In genomic region chr2:152814213-152814874, GRCm38 (mm10) we compare ENCODE assay signal across 10 mouse cellular contexts. TPM values are rescaled to one million over a fixed set of nuclear protein-coding genes. Genes with fewer than 3 reads are reported as not detected.
DNase-seq lines count a peak whose midpoint lies in the region; ATAC-seq and TF ChIP-seq lines count a peak whose summit lies in the region.
"Had no signal": no experiment of that assay in that cellular context is flagged by ENCODE, and none has a peak within 500 bp of the region (broad histone marks: within the 10 kb centered on the region; RNA-seq: fewer than 3 reads in every experiment).

No protein-coding gene starts in this region.

- no peak for ATAC-seq in midbrain, embryonic 11.5 days (ENCODE audit: low FRiP score)
- ATAC-seq in midbrain, embryonic 15.5 days (replicated peaks) = no peak
- ATAC-seq in stomach, postnatal 0 days (ENCODE audit: low FRiP score, low TSS enrichment) = peak; percentile 39
- ATAC-seq in granulocyte monocyte progenitor cell, adult 5-6 weeks (replicated peaks; ENCODE audit: poor library complexity, severe bottlenecking) = no peak

- H3K4me1 ChIP-seq in midbrain, embryonic 11.5 days (ENCODE audit: control insufficient read depth, insufficient read depth, low read length) = 0 out of 2 replicates have a peak, but pooled peaks cover 3% of the 10 kb centered on the region
- H3K4me1 ChIP-seq in midbrain, embryonic 15.5 days = peaks cover 23% of the 10 kb centered on the region
- peaks cover 10% of the 10 kb centered on the region for H3K4me1 ChIP-seq in stomach, postnatal 0 days (replicated peaks; ENCODE audit: control insufficient read depth, insufficient read depth)

- H3K4me2 ChIP-seq in midbrain, embryonic 11.5 days = no peak overlapping the region
- H3K4me2 ChIP-seq in midbrain, embryonic 15.5 days = no peak overlapping the region
- no peak overlapping the region for H3K4me2 ChIP-seq in stomach, postnatal 0 days (replicated peaks; ENCODE audit: low read depth)
- H3K4me2 ChIP-seq: hindbrain, embryonic 12.5 days; limb, embryonic 13.5 days had no signal

- TF ChIP-seq CTCF in stomach, postnatal 0 days (IDR thresholded peaks at IDR 0.05; ENCODE audit: low read depth) = no peak

- H3K27me3 ChIP-seq in midbrain, embryonic 11.5 days (ENCODE audit: control insufficient read depth, insufficient read depth, low read length) = no peaks in the 10 kb centered on the region
- no peaks in the 10 kb centered on the region for H3K27me3 ChIP-seq in midbrain, embryonic 15.5 days (replicated peaks)
- H3K27me3 ChIP-seq in stomach, postnatal 0 days (ENCODE audit: control insufficient read depth, insufficient read depth, low read length) = no peaks in the 10 kb centered on the region
- H3K27me3 ChIP-seq: hindbrain, embryonic 12.5 days; limb, embryonic 13.5 days had no signal

- intact Hi-C loops in heart, postnatal 36 days (cut with DNase I) = no loop called here

- no peak overlapping the region for H3K27ac ChIP-seq in midbrain, embryonic 11.5 days (ENCODE audit: low read depth, low read length)
- H3K27ac ChIP-seq in midbrain, embryonic 15.5 days = no peak overlapping the region
- peak overlapping the region; percentile 24; the same call in 1 of the 2 replicates for H3K27ac ChIP-seq in stomach, postnatal 0 days (replicated peaks)
- H3K27ac ChIP-seq: hindbrain, embryonic 12.5 days; limb, embryonic 13.5 days had no signal

- TF ChIP-seq EP300 in stomach, postnatal 0 days (optimal IDR thresholded peaks at IDR 0.05) = no peak

- no peaks in the 10 kb centered on the region for H3K9me3 ChIP-seq in midbrain, embryonic 11.5 days (ENCODE audit: control insufficient read depth, low read length)
- H3K9me3 ChIP-seq in midbrain, embryonic 15.5 days = no peaks in the 10 kb centered on the region
- no peaks in the 10 kb centered on the region for H3K9me3 ChIP-seq in stomach, postnatal 0 days (ENCODE audit: control insufficient read depth, low read length)
- H3K9me3 ChIP-seq: hindbrain, embryonic 12.5 days had no signal

- peak; percentile 92 for DNase-seq in heart, adult 11 months
- no peak for DNase-seq in heart, postnatal 36 days
- DNase-seq in midbrain, embryonic 11.5 days (ENCODE audit: low spot score, missing footprints) = peak; percentile 45
- DNase-seq in kidney, postnatal 10 days = peak; percentile 47
- peak; percentile 52 for DNase-seq in stomach, postnatal 0 days (ENCODE audit: low spot score)
- DNase-seq in testis, postnatal 10 days (ENCODE audit: low spot score) = no peak

- 92% methylated on average over 6 of the region's 6 CpGs for WGBS in midbrain, embryonic 11.5 days
- 87% methylated on average over 6 of the region's 6 CpGs for whole genome bisulfite sequencing in midbrain, embryonic 15.5 days
- 52% methylated on average over 6 of the region's 6 CpGs for WGBS in stomach, postnatal 0 days

- peaks cover 4% of the 10 kb centered on the region for H3K36me3 ChIP-seq in midbrain, embryonic 11.5 days (ENCODE audit: control insufficient read depth, insufficient read depth, low read length)
- H3K36me3 ChIP-seq in midbrain, embryonic 15.5 days (replicated peaks) = peaks cover 5% of the 10 kb centered on the region; the same call in 1 of the 2 replicates
- H3K36me3 ChIP-seq in stomach, postnatal 0 days (ENCODE audit: control insufficient read depth, insufficient read depth, low read length) = no peaks in the 10 kb centered on the region

- H3K4me3 ChIP-seq in midbrain, embryonic 11.5 days (ENCODE audit: low read depth, low read length) = no peak overlapping the region
- no peak overlapping the region for H3K4me3 ChIP-seq in midbrain, embryonic 15.5 days
- no peak overlapping the region for H3K4me3 ChIP-seq in stomach, postnatal 0 days (ENCODE audit: low read depth, low read length)
- H3K4me3 ChIP-seq: hindbrain, embryonic 12.5 days; limb, embryonic 13.5 days had no signal

- H3K9ac ChIP-seq in midbrain, embryonic 11.5 days (ENCODE audit: low read length) = no peak overlapping the region
- H3K9ac ChIP-seq in midbrain, embryonic 15.5 days = no peak overlapping the region
- no peak overlapping the region for H3K9ac ChIP-seq in stomach, postnatal 0 days (ENCODE audit: low read length)
- H3K9ac ChIP-seq: hindbrain, embryonic 12.5 days; limb, embryonic 13.5 days had no signal

RNA-seq across cellular contexts. Expression of gene Bcl2l1, which starts 17.2 kb away (rescaled TPM):
- total RNA-seq in heart, postnatal 36 days (2021) = 10 to 100 TPM; 52.5 to 73.5 TPM
- polyA plus RNA-seq in midbrain, embryonic 11.5 days (2014; fragmentation: Nextera tagmentation; extraction: Ambion mirVana) = 120 and 125 TPM in 2 replicates
- polyA plus RNA-seq in midbrain, embryonic 15.5 days (2015; fragmentation: Nextera tagmentation; extraction: Ambion mirVana) = 195 and 197 TPM in 2 replicates
- 45.6 and 48.7 TPM in 2 replicates for polyA plus RNA-seq in stomach, postnatal 0 days (2015; fragmentation: Nextera tagmentation; extraction: Ambion mirVana)
- total RNA-seq in granulocyte monocyte progenitor cell, adult 5-6 weeks (2014; fragmentation: Nextera tagmentation) = 13.2 and 27.8 TPM in 2 replicates
- 10.3 and 25.2 TPM in 2 replicates for total RNA-seq in granulocyte monocyte progenitor cell, adult 5-6 weeks (2017)

RNA-seq across cellular contexts. Expression of gene Tpx2, which starts 33.4 kb away (rescaled TPM):
- total RNA-seq in heart, postnatal 36 days (2021) = 1 to 10 TPM in 1 of 2 experiments, under 1 TPM in 1; 0.89 to 1.6 TPM
- 166 and 187 TPM in 2 replicates for polyA plus RNA-seq in midbrain, embryonic 11.5 days (2014; fragmentation: Nextera tagmentation; extraction: Ambion mirVana)
- 12.9 and 14.6 TPM in 2 replicates for polyA plus RNA-seq in midbrain, embryonic 15.5 days (2015; fragmentation: Nextera tagmentation; extraction: Ambion mirVana)
- polyA plus RNA-seq in stomach, postnatal 0 days (2015; fragmentation: Nextera tagmentation; extraction: Ambion mirVana) = 14.0 and 17.7 TPM in 2 replicates
- total RNA-seq in granulocyte monocyte progenitor cell, adult 5-6 weeks (2014; fragmentation: Nextera tagmentation) = 51.4 and 56.0 TPM in 2 replicates
- 96.9 and 105 TPM in 2 replicates for total RNA-seq in granulocyte monocyte progenitor cell, adult 5-6 weeks (2017)

Comparison
In these comparisons a context has a peak if more than half of its experiments do, and no peak if none do; other contexts are left out.
1. DNase-seq: peak in heart, adult 11 months (single experiment), midbrain, embryonic 11.5 days (single experiment), kidney, postnatal 10 days (single experiment) and stomach, postnatal 0 days (single experiment); none in heart, postnatal 36 days (0 of 2) and testis, postnatal 10 days (single experiment).